Mouse (Mus musculus): ENCODE results near the gene Kcnmb4.

The Kcnmb4 gene

DNA sequence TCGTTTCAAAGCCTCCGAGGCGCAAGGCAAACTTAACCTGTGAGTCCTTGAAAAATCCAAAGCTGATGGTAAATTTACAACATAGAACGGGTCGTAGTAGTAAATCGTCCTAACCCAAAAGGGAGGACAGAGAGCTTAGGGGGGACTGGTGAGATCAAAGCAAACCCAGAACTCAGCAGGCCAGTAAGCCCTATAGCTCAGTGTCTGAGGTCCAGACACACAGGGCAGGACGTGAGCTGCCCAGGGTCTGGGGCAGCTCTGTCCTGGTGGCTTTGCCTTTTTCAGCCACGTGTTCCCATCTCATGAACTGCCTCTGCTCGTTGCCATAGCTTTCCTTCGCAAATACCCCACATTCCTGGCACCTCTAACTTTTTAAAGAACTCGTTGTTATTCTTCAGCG, 75.7 kb downstream of the Kcnmb4 start:
- DNase-seq (ENCODE audit: low spot score), result no peak

DNA sequence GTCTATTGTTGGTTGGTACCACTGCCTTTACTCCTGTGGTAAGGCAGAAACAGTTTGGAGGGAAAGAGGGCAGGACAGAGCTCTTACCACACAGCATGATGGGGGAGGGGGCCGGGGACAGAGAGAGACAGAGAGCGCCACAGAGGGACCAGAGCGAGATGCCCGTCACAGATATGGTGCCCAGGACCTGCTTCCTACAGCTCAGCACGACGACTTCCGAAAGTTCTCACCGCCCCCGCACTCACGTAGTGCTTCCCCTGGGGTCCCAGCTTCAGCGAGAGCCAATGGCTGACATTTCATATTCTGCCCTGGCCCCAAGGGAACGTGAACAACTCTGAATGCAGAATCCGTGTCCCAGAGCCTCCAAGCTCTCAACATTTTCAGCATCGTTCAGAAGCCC, 76.1 kb downstream of the Kcnmb4 start:
- DNase-seq (ENCODE audit: low spot score), result no peak

DNA sequence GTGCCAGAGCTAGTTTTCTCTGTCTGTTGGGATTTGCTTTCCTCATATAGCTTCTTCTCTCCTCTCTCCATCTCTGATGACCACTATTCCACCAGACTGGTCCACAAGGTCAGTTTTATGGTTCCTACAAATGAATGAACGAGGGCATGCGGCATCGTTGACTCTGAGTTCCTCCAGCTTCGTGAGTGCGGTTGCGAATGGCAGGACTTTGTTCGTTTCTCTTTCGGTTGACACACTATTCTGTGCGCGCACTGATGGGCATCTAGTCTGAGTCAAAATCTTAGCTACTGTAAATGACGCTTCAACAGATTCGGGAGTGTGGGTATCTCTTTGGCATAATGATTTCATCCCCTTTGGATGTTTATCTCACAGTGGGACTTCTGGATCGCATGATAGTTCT, 76.7 kb downstream of the Kcnmb4 start:
- no peak for DNase-seq (ENCODE audit: low spot score)

DNA sequence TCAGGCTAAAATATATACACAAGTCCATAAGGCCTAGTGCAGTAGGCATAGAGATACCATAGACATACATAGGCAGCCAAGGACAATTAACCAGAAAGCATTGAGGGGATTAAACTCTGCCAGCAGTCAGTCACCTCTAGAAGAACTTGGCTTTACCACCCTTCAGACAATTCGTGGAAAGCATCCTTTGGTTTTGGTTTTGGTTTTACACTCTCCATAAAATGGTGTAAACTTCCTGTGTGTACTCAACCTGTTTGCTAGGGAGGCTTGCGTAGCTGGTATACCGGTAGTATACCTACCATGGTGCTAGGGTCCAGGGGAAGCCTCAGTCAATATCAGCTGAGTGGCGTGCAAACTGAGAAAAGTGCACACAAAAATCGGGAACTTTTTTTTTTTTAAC, 77.4 kb downstream of the Kcnmb4 start:
- DNase-seq (ENCODE audit: low spot score), result no peak

DNA sequence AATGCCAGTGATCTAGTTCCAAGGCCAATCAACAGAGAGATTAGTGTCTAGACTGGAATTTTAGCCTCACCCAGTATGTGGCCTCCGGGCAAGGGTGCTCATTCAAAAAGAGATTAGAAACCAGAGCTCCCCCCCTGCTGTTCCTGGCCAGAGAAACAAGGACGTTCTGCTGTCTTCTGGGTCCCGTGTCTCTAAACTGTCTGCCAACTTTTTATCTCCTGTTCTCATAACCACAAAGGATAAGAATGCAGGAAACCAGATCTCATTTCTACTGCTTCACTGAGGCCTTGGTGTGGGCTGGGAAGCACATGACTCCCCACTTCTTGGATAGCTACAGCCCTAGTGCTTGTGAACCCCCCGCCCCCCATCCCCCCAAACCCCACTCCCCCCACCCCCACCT, 79.1 kb downstream of the Kcnmb4 start:
- DNase-seq (ENCODE audit: low spot score), result no peak

DNA sequence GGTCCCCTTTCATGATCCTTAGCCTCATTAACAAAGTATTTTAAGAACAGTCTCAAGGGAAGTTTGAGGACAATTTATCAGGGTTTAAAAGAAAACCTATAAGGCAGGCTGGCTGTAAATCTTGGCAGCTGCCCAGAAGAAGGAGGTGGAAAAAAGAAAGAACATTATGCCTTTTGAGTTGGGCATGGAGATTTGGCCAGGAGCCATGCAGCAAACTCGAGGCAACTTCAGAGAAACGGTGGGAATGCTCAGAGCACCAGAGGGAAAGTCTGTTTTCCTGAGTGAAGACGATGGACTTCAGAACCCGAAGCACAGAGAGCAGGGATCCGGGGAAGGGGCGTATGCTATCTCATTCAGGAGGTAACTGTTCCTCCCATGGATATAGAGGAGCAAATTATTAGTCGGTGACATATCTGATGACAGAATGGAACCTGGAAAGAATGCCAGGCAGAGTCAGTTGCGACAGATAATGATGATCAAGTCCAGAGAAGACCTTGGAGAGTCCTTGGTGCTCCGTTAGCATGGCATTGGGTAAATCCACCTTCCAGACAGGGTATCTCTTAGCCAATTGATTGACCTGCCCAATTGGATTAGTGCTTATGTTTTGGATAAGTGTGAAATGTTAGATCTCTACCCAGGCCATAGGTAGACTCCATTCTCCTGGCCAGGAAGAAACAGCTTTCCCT, 79.7 kb downstream of the Kcnmb4 start:
- DNase-seq (ENCODE audit: low spot score), result no peak

DNA sequence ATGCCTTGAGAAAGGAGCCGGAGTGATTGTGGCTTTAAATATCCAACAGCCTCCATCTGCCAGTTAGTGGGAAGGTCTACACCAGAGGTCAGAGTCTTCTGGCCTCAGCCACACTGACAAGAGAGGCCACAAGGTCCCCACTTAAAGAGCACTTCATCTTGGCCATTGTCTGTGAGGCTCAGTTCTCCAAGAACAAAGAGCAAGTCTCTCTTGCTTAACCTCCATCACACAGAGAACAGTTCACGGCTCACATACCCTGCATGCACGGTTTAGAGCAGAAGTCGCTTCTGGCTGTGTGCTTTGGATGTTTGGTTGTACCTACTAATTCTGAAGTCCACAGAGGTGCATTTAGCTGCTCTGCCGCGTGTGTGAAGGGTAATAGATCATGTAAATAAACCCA, 84.8 kb downstream of the Kcnmb4 start:
- peak; percentile 26 for DNase-seq (ENCODE audit: low spot score)

DNA sequence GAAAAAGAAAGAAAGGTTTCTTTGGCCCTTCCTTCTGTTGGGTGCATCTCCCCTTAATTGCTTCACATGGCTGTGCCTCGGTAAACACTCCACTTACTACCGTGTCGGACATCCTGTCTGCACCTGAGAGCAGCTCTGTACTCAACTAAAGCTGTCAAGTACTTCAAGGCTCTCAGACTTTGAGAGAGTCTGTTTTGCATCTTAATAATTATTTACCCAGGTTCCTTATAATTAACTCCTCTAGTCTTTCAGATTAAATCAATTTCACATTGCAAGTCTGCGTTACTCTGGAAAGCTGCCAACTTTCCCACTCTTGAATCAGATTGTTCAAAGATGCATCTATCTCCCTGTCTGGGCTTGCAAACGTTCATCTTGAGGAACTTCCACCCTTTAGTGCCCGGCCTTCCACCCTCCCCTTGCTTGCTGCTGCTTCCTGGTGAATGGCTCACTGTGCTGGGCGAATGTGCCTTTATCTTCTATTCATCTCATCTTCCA, 87.2 kb downstream of the Kcnmb4 start:
- no peak for DNase-seq (ENCODE audit: low spot score)

DNA sequence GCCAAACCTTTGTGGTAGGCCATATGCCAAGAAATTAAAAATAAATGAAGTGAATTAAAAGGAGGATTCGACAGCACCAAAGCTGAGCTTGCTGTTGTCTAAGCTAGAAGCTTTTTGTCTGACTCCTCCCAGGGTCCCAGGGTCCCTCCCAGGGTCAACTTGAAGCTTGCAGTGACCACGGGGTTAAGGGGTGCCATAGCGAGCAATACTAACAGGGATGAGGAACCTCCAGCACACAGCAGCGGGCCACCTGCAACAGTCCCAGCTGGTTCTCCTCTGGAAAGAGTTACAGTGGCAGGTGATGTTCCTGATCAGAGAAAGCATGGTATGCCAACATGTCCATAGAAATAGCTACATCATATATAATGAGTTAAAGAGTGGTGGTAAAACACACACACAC, 89.3 kb downstream of the Kcnmb4 start:
- DNase-seq (ENCODE audit: low spot score), result no peak

DNA sequence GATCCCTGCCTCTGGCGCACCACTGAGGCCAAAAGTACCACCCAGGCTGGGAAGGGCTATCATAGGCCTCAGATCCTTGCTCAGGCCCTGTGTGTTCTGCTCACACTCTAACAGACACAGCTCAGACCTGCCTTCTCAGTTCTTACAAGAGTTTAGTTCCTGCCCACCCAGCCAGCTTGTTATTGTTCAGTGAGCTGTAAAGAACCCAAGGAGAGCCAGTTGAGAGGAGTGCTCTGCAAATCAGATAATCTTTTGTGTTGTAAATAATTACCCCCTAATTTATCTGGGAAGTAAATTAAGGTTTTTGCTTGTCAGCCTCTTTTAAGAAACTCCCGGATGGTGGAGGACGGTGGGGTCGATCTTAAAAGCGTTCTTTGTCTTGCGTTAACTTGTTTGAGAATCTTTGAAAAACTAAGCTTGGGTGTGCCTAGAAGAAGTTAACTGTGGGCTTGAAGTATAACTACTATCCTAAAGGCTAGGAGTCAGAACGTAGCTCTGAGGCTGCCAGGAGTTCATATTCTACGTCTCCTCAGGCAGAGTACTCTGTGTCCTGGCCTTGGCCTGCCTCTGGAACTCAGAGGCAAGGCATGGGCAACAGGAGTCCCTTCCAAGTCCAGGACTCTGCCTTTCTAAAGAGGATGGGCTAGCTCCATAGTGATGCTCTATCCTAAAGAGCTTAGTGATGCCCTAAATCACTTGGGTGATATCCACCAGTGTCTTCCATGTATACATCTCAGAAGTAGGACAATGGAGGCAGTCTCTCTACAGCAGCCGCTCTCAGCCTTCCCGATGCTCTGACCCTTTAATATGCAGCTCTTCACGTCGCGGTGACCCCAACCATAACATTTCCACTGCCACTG, 90.6 kb downstream of the Kcnmb4 start:
- DNase-seq (ENCODE audit: low spot score), result peak; percentile 85

DNA sequence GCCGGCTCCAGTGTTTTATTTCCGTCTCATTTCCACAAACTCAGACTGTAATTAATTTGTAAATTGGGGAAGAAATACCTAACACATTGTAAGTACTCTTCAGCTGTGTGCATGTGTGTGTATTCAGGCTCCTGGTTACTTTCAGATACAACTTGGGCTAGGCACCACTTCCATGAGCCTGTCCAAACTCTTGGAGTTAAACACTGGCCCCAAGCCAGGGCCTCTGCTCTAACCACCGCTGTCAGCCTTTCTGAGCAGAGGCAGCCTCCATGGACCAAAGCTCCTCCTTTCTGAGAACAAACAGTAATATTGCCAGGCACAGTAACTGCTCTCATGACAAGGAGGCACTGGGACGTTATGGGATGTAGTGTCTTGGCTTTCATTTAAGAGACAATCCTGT, 96.8 kb downstream of the Kcnmb4 start:
- DNase-seq (ENCODE audit: low spot score), result no peak

DNA sequence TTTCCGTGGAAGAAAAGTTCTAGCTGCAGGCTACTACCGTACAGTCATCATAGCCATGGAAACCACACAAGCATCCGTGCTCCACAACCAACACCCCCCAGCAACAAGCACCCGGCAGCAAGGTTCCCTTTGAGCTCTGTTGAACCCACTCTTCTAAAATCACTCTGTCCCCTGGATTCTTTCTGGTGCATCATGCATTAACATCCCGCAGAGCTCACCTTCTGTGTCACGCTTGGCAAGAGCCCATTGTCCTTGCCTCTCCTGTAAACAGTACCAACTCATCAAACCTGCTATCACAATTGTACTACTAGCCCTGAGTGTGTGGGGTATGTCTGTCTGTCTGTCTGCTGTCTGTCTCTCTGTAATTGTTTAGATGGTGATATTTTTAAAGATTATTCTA, 99.6 kb downstream of the Kcnmb4 start:
- DNase-seq (ENCODE audit: low spot score), result no peak

DNA sequence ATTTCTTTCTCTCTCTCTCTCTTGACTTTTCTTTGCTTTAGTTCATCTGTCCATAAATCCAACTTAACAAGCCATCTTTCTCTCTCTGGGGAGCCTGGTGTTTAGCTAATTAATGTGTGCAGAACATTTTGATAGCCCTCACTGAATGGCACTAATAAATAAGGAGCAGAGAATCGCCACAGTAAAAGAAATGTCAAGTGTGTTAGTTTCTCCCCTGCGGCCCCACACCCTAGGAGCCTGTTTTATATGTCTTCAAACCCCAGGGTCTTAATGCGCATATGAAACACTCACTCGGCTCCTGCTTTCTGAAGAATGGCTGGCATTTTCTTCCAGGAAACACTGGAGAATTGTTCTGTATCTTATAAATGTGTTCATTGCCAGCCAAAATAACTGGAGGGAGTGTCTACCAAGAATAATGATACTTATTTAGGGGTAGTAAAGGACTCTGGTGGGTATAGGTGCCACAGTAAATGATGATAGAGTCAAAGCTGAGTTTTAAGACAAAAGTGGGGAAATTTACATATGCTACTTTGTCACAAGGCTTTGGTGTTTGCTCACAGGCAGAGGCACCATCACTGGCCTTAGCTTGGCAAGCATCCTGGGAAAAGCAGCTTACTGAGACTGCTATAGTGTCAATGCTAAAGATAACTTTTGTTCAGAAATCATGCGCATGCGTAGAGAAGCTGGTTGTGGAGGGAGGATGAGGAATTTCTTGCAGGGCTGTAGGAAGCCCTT, 102.5 kb downstream of the Kcnmb4 start:
- DNase-seq (ENCODE audit: low spot score), result no peak
